Mouse (Mus musculus): ENCODE results near the gene Zkscan7. TPM values are rescaled to one million over a fixed set of nuclear protein-coding genes. Genes with fewer than 3 reads are reported as not detected.
A peak's percentile ranks its signal among the peaks of the same experiment; 100 is the strongest.
"Not testable (repeated sequence)": the region's sequence is repeated elsewhere in the genome, so short reads cannot be mapped to it uniquely, and the experiment has no call there.

The Zkscan7 gene
- polyA plus RNA-seq, 1 experiment from 2014 or later = 5.7 TPM

- ATAC-seq (replicated peaks; ENCODE audit: low FRiP score) = no peak
- H3K27me3 ChIP-seq (ENCODE audit: control insufficient read depth, insufficient read depth, low read length) = no peaks in the 10 kb centered on the region
- no peak overlapping the region for H3K9ac ChIP-seq (ENCODE audit: low read length)
- peaks cover 69% of the 10 kb centered on the region for H3K36me3 ChIP-seq (ENCODE audit: control insufficient read depth, insufficient read depth, low read length)
- H3K9me3 ChIP-seq (ENCODE audit: control insufficient read depth, low read length) = no peaks in the 10 kb centered on the region; the same call in 1 of the 2 replicates
- no peak overlapping the region for H3K4me3 ChIP-seq (ENCODE audit: low read depth, low read length)
- no peak for DNase-seq (ENCODE audit: low spot score)
- WGBS = 97% methylated on average over 7 of the region's 7 CpGs
- H3K4me1 ChIP-seq (replicated peaks; ENCODE audit: control insufficient read depth, insufficient read depth, low read length) = no peaks in the 10 kb centered on the region
- H3K4me2 ChIP-seq (ENCODE audit: low read depth, low read length, severe bottlenecking) = no peak overlapping the region
- no peak overlapping the region for H3K27ac ChIP-seq (ENCODE audit: low read depth, low read length)
Measured at GRCm38 (mm10) chr9:122854526-122854925, 31.0 kb upstream of the Zkscan7 start.

GRCm38 (mm10) chr9:122855141-122855540 lies 30.3 kb upstream of the Zkscan7 start:
- H3K9me3 ChIP-seq (ENCODE audit: control insufficient read depth, low read length); DNase-seq (ENCODE audit: low spot score); H3K4me2 ChIP-seq (ENCODE audit: low read depth, low read length, severe bottlenecking); H3K4me1 ChIP-seq (replicated peaks; ENCODE audit: control insufficient read depth, insufficient read depth, low read length); H3K4me3 ChIP-seq (ENCODE audit: low read depth, low read length); H3K27me3 ChIP-seq (ENCODE audit: control insufficient read depth, insufficient read depth, low read length); H3K27ac ChIP-seq (ENCODE audit: low read depth, low read length); ATAC-seq (replicated peaks; ENCODE audit: low FRiP score); H3K9ac ChIP-seq (ENCODE audit: low read length): not testable (repeated sequence)
- 95% methylated on average over 1 of the region's 7 CpGs for WGBS
- H3K36me3 ChIP-seq (ENCODE audit: control insufficient read depth, insufficient read depth, low read length) = peaks cover 73% of the 10 kb centered on the region

GRCm38 (mm10) chr9:122855617-122856016 lies 29.9 kb upstream of the Zkscan7 start:
- no peak overlapping the region for H3K4me2 ChIP-seq (ENCODE audit: low read depth, low read length, severe bottlenecking)
- H3K27ac ChIP-seq (ENCODE audit: low read depth, low read length) = no peak overlapping the region
- WGBS = 98% methylated on average over 4 of the region's 4 CpGs
- H3K9me3 ChIP-seq (ENCODE audit: control insufficient read depth, low read length) = no peaks in the 10 kb centered on the region; the same call in 1 of the 2 replicates
- peaks cover 74% of the 10 kb centered on the region for H3K36me3 ChIP-seq (ENCODE audit: control insufficient read depth, insufficient read depth, low read length)
- H3K4me1 ChIP-seq (replicated peaks; ENCODE audit: control insufficient read depth, insufficient read depth, low read length) = no peaks in the 10 kb centered on the region
- no peaks in the 10 kb centered on the region for H3K27me3 ChIP-seq (ENCODE audit: control insufficient read depth, insufficient read depth, low read length)
- ATAC-seq (replicated peaks; ENCODE audit: low FRiP score) = no peak
- H3K9ac ChIP-seq (ENCODE audit: low read length) = no peak overlapping the region
- no peak for DNase-seq (ENCODE audit: low spot score)
- no peak overlapping the region for H3K4me3 ChIP-seq (ENCODE audit: low read depth, low read length)

- WGBS = 100% methylated on average over 3 of the region's 3 CpGs
- no peaks in the 10 kb centered on the region for H3K27me3 ChIP-seq (ENCODE audit: control insufficient read depth, insufficient read depth, low read length)
- no peak for DNase-seq (ENCODE audit: low spot score)
- H3K36me3 ChIP-seq (ENCODE audit: control insufficient read depth, insufficient read depth, low read length) = peaks cover 79% of the 10 kb centered on the region
- H3K4me3 ChIP-seq (ENCODE audit: low read depth, low read length) = no peak overlapping the region
- H3K4me2 ChIP-seq (ENCODE audit: low read depth, low read length, severe bottlenecking) = no peak overlapping the region
- H3K27ac ChIP-seq (ENCODE audit: low read depth, low read length) = no peak overlapping the region
- no peak for ATAC-seq (replicated peaks; ENCODE audit: low FRiP score)
- H3K9ac ChIP-seq (ENCODE audit: low read length) = no peak overlapping the region
- H3K4me1 ChIP-seq (replicated peaks; ENCODE audit: control insufficient read depth, insufficient read depth, low read length) = no peaks in the 10 kb centered on the region
- peaks cover 2% of the 10 kb centered on the region; the same call in 1 of the 2 replicates for H3K9me3 ChIP-seq (ENCODE audit: control insufficient read depth, low read length)
Measured at GRCm38 (mm10) chr9:122856716-122857115, 28.8 kb upstream of the Zkscan7 start.

- Histone ChIP-seq H3K36me3 (ENCODE audit: control insufficient read depth, insufficient read depth, low read length) (peaks cover 59% of the 10 kb centered on the region), H3K27ac (ENCODE audit: low read depth, low read length) (no peak overlapping the region), H3K9ac (ENCODE audit: low read length) (no peak overlapping the region), H3K9me3 (ENCODE audit: control insufficient read depth, low read length) (peaks cover 2% of the 10 kb centered on the region; the same call in 1 of the 2 replicates), H3K4me3 (ENCODE audit: low read depth, low read length) (no peak overlapping the region), H3K4me2 (ENCODE audit: low read depth, low read length, severe bottlenecking) (no peak overlapping the region), H3K27me3 (ENCODE audit: control insufficient read depth, insufficient read depth, low read length) (no peaks in the 10 kb centered on the region), H3K4me1 (replicated peaks; ENCODE audit: control insufficient read depth, insufficient read depth, low read length) (peaks cover 4% of the 10 kb centered on the region; the same call in 1 of the 2 replicates)
- no peak for DNase-seq (ENCODE audit: low spot score)
- no peak for ATAC-seq (replicated peaks; ENCODE audit: low FRiP score)
Measured at GRCm38 (mm10) chr9:122860752-122861151, 24.7 kb upstream of the Zkscan7 start.

GRCm38 (mm10) chr9:122863731-122864130 lies 21.8 kb upstream of the Zkscan7 start:
- Histone ChIP-seq H3K4me2 (ENCODE audit: low read depth, low read length, severe bottlenecking) (no peak overlapping the region), H3K36me3 (ENCODE audit: control insufficient read depth, insufficient read depth, low read length) (peaks cover 36% of the 10 kb centered on the region), H3K9ac (ENCODE audit: low read length) (no peak overlapping the region), H3K4me3 (ENCODE audit: low read depth, low read length) (no peak overlapping the region), H3K9me3 (ENCODE audit: control insufficient read depth, low read length) (peaks cover 2% of the 10 kb centered on the region; the same call in 1 of the 2 replicates), H3K4me1 (replicated peaks; ENCODE audit: control insufficient read depth, insufficient read depth, low read length) (peaks cover 4% of the 10 kb centered on the region; the same call in 1 of the 2 replicates), H3K27me3 (ENCODE audit: control insufficient read depth, insufficient read depth, low read length) (no peaks in the 10 kb centered on the region), H3K27ac (ENCODE audit: low read depth, low read length) (no peak overlapping the region)
- ATAC-seq (replicated peaks; ENCODE audit: low FRiP score) = no peak
- DNase-seq (ENCODE audit: low spot score) = no peak
- WGBS = 88% methylated on average over 2 of the region's 2 CpGs

GRCm38 (mm10) chr9:122864848-122865247 lies 20.6 kb upstream of the Zkscan7 start:
- Histone ChIP-seq H3K36me3 (ENCODE audit: control insufficient read depth, insufficient read depth, low read length) (peaks cover 25% of the 10 kb centered on the region), H3K9ac (ENCODE audit: low read length) (peak overlapping the region; percentile 85), H3K4me2 (ENCODE audit: low read depth, low read length, severe bottlenecking) (peak overlapping the region; percentile 73), H3K4me3 (ENCODE audit: low read depth, low read length) (peak overlapping the region; percentile 67), H3K27ac (ENCODE audit: low read depth, low read length) (no peak overlapping the region), H3K9me3 (ENCODE audit: control insufficient read depth, low read length) (peaks cover 2% of the 10 kb centered on the region; the same call in 1 of the 2 replicates), H3K4me1 (replicated peaks; ENCODE audit: control insufficient read depth, insufficient read depth, low read length) (peaks cover 4% of the 10 kb centered on the region; the same call in 1 of the 2 replicates), H3K27me3 (ENCODE audit: control insufficient read depth, insufficient read depth, low read length) (no peaks in the 10 kb centered on the region)
- WGBS = 61% methylated on average over 3 of the region's 3 CpGs
- ATAC-seq (replicated peaks; ENCODE audit: low FRiP score) (no peak), DNase-seq (ENCODE audit: low spot score) (no peak)

GRCm38 (mm10) chr9:122865697-122866166 lies 19.8 kb upstream of the Zkscan7 start, which contains the start of gene Zfp445:
Zfp445 (minus strand) TSS chr9:122866006.
- peak within 1 kb of the TSS; percentile 73 for H3K4me2 ChIP-seq (ENCODE audit: low read depth, low read length, severe bottlenecking)
- no peak within 1 kb of the TSS; the same call in 1 of the 2 replicates for H3K27ac ChIP-seq (ENCODE audit: low read depth, low read length)
- peaks cover 2% of the 10 kb centered on the region; the same call in 1 of the 2 replicates for H3K9me3 ChIP-seq (ENCODE audit: control insufficient read depth, low read length)
- peak within 1 kb of the TSS; percentile 85 for H3K9ac ChIP-seq (ENCODE audit: low read length)
- DNase-seq (ENCODE audit: low spot score) = peak; percentile 90
- peak; percentile 95 for ATAC-seq (replicated peaks; ENCODE audit: low FRiP score)
- no peaks in the 10 kb centered on the region for H3K27me3 ChIP-seq (ENCODE audit: control insufficient read depth, insufficient read depth, low read length)
- H3K4me1 ChIP-seq (replicated peaks; ENCODE audit: control insufficient read depth, insufficient read depth, low read length) = peaks cover 4% of the 10 kb centered on the region; the same call in 1 of the 2 replicates
- peak within 1 kb of the TSS; percentile 67 for H3K4me3 ChIP-seq (ENCODE audit: low read depth, low read length)
- WGBS = under 1% methylated on average over 34 of the region's 34 CpGs
- peaks cover 16% of the 10 kb centered on the region for H3K36me3 ChIP-seq (ENCODE audit: control insufficient read depth, insufficient read depth, low read length)

- H3K27me3 ChIP-seq (ENCODE audit: control insufficient read depth, insufficient read depth, low read length) = no peaks in the 10 kb centered on the region
- H3K27ac ChIP-seq (ENCODE audit: low read depth, low read length) = no peak overlapping the region
- DNase-seq (ENCODE audit: low spot score) (no peak), ATAC-seq (replicated peaks; ENCODE audit: low FRiP score) (peak; percentile 28; the same call in 1 of the 2 replicates)
- peaks cover 12% of the 10 kb centered on the region for H3K36me3 ChIP-seq (ENCODE audit: control insufficient read depth, insufficient read depth, low read length)
- WGBS = 91% methylated on average over 4 of the region's 4 CpGs
- H3K4me1 ChIP-seq (replicated peaks; ENCODE audit: control insufficient read depth, insufficient read depth, low read length) = peaks cover 4% of the 10 kb centered on the region; the same call in 1 of the 2 replicates
- peak overlapping the region; percentile 67 for H3K4me3 ChIP-seq (ENCODE audit: low read depth, low read length)
- no peaks in the 10 kb centered on the region; the same call in 1 of the 2 replicates for H3K9me3 ChIP-seq (ENCODE audit: control insufficient read depth, low read length)
- peak overlapping the region; percentile 34; the same call in 1 of the 2 replicates for H3K4me2 ChIP-seq (ENCODE audit: low read depth, low read length, severe bottlenecking)
- peak overlapping the region; percentile 85 for H3K9ac ChIP-seq (ENCODE audit: low read length)
Measured at GRCm38 (mm10) chr9:122866192-122866591, 19.3 kb upstream of the Zkscan7 start.

Data from forebrain, embryonic 11.5 days (tissue).